Mouse (Mus musculus) gastrocnemius, adult 2 months (tissue): ENCODE results near the gene Ubc. TPM values are rescaled to one million over a fixed set of nuclear protein-coding genes. Genes with fewer than 3 reads are reported as not detected.
A peak's percentile ranks its signal among the peaks of the same experiment; 100 is the strongest.
"Not testable (repeated sequence)": the region's sequence is repeated elsewhere in the genome, so short reads cannot be mapped to it uniquely, and the experiment has no call there.

Experiments used
- DNase-seq: peaks from one replicate; pipeline ENCODE4 v3.0.0; 2022
- H3K27ac ChIP-seq: fragments of 200-600 bp; 2 replicates; pipeline ENCODE4 v1.8.1; 2022; ENCODE audit warnings: mild to moderate bottlenecking
- H3K4me3 ChIP-seq: fragments of 200-600 bp; 2 replicates; pipeline ENCODE4 v1.8.1; 2022; ENCODE audit warnings: mild to moderate bottlenecking, moderate library complexity
- CTCF ChIP-seq: fragments of 200-600 bp; IDR thresholded peaks from 2 replicates; pipeline ENCODE4 v1.8.1; 2022; ENCODE audit warnings: antibody characterized with exemption, mild to moderate bottlenecking, moderate library complexity
- intact Hi-C: fragments of 180-260 bp; cut with DNase I; formaldehyde crosslinking; loops from one replicate; pipeline ENCODE4 v1.15.1; 2025
- total RNA-seq, 2 experiments: library from RNA; stranded (reverse); gene quantifications; 2 replicates each; pipeline ENCODE4 v1.2.3; 2021

Ubc gene
- total RNA-seq, 2 experiments from 2014 or later: 1,479 to 2,293 TPM

DNA sequence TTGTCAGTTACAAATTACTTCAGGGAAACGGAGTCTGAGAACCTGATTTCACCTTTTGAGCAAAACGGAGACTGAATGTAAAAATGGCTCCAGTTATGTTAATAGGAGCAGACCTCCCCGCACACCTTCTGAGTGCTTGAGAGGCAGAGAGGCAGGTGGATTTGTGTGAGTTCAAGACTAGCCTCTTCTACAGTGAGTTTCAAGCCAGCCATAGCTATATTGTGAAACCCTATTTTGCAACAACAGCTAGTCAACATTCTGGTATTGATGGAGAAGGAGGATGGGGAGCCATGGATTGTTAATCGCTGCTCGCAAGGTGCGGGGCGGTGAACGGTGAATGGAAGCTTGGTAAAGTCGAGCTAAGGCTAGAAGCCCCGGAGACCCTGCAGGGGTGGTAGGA lies 12.5 kb upstream of the Ubc start:
- Histone ChIP-seq H3K27ac (no peak overlapping the region), H3K4me3 (no peak overlapping the region)
- DNase-seq: no peak
- TF ChIP-seq CTCF: no peak
- intact Hi-C loops: no loop called here

GRCm38 (mm10) chr5:125400903-125401302 lies 10.9 kb upstream of the Ubc start:
- Histone ChIP-seq H3K27ac (no peak overlapping the region), H3K4me3 (no peak overlapping the region)
- no peak for DNase-seq
- TF ChIP-seq CTCF: no peak
- intact Hi-C loops: no loop called here

DNA sequence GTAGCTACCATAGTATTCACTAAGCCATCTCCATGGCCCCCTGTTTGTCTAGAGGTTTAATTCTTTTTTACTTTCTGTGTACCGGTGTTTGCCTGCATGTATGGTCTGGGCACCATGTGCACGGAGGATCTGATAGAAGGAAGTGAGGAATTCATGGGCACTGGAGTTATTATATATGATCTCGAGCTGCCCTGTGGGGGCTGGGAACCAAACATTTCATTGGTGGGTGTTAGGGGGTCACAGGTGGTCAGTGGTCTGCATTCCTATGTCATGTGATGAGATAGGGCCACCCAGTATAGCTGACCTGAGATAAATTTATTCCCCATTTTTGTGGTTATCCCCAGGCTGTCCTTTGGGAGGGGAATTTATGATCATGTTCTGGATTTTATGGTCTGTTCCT lies 5.0 kb upstream of the Ubc start:
- no peak overlapping the region; the same call in 1 of the 2 replicates for H3K4me3 ChIP-seq
- no peak for TF ChIP-seq CTCF
- intact Hi-C loops: no loop called here
- H3K27ac ChIP-seq: peak overlapping the region; percentile 98
- no peak for DNase-seq

DNA sequence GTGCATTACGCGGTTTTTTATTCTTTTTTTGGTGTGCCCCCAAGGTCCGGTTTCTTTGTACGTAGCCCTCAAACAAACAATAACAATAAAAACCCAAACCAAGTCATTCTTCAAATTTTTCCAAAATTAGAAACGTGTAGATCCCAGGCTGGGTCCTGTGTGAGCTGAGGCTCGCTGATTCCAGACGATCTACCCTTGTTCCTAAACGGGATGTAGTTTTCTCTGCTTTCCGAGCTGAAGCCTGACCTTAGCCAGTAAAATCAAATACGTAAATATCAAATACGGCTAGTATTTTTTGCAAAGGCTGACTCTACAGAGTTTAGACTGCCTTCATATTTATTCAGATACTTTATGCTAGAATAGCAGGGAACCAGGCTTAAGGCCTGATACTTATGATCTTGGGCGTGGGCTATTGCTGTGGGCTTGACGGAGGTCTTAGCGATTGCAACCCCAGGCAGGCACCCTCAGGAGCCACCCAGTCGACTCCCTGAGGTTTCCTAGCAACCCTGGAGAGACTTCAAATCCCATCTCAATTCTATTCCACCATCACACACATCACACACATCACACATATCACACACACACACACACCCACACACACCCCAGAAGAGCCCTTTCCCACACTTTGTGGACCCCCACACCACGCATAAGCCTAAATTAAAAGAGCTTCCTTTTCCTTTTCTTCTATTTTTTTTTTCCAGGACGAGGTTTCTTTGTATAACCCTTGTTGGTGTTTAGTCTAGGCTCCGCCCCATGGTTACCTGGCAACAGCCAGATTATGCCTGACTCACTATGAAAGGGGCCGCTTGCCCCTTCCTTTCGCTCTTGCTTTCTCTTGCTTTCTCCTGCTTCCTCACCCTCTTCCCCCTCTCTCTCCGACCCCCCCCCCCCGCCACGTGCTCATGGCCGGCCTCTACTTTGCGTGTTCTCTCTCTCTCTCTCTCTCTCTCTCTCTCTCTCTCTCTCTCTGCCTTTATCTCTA lies 3.9 kb upstream of the Ubc start:
- DNase-seq: peak; percentile 82
- H3K4me3 ChIP-seq: peak overlapping the region; percentile 69
- intact Hi-C loops: no loop called here
- no peak for TF ChIP-seq CTCF
- peak overlapping the region; percentile 98 for H3K27ac ChIP-seq

- DNase-seq: peak; percentile 98
- TF ChIP-seq CTCF: no peak
- intact Hi-C loops: no loop called here
- H3K27ac ChIP-seq: peak overlapping the region; percentile 98
- H3K4me3 ChIP-seq: peak overlapping the region; percentile 69
These were observed 3.1 kb upstream of the Ubc start for GRCm38 (mm10) chr5:125392977-125393621.

GRCm38 (mm10) chr5:125392618-125392976 lies 2.6 kb upstream of the Ubc start:
- H3K4me3 ChIP-seq: peak overlapping the region; percentile 69
- intact Hi-C loops: no loop called here
- TF ChIP-seq CTCF: no peak

DNA sequence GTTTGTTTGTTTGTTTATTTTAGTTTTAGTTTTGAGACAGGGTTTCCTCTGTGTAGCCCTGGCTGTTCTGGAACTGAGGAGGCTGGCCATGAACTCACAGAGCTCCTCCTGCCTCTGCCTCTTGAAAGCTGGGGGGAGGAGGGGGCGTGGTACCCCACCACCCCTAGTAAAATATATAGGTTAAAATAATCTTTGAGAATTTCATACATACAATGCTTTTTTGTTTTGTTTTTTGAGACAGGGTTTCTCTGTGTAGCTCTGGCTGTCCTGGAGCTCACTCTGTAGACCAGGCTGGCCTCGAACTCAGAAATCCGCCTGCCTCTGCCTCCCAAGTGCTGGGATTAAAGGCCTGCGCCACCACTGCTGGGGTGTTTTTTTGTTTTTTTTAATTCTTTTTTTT lies 2.2 kb upstream of the Ubc start:
- DNase-seq, intact Hi-C loops: not testable (repeated sequence)
- Histone ChIP-seq H3K27ac (peak overlapping the region; percentile 98), H3K4me3 (peak overlapping the region; percentile 69)

More at GRCm38 (mm10) chr5:125392618-125392976, 2.6 kb upstream of the Ubc start:
- peak overlapping the region; percentile 98 for H3K27ac ChIP-seq
- peak; percentile 69 for DNase-seq

DNA sequence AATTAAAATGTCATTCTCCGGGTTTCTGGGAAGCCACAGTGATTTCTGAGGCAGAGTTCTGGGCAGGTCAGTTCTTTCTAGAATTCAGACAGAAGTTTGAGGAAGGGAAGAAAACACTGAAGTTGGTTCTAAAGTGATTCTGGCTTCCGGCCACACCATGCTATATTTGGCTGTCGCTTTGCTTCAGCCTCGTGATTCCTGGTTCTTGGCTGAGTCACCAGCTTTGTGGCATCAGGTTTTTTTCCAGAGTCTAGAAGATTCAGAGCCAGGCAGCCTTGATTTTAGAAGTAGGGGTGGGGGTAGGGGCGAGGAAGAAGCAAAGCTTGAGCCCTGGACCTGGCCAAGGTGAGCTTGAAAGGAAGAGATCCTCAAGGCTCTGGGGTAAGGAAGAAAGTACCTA lies 1.6 kb upstream of the Ubc start:
- Histone ChIP-seq H3K4me3 (peak overlapping the region; percentile 69), H3K27ac (peak overlapping the region; percentile 98)
- peak; percentile 84 for DNase-seq
- intact Hi-C loops: no loop called here
- no peak for TF ChIP-seq CTCF

DNA sequence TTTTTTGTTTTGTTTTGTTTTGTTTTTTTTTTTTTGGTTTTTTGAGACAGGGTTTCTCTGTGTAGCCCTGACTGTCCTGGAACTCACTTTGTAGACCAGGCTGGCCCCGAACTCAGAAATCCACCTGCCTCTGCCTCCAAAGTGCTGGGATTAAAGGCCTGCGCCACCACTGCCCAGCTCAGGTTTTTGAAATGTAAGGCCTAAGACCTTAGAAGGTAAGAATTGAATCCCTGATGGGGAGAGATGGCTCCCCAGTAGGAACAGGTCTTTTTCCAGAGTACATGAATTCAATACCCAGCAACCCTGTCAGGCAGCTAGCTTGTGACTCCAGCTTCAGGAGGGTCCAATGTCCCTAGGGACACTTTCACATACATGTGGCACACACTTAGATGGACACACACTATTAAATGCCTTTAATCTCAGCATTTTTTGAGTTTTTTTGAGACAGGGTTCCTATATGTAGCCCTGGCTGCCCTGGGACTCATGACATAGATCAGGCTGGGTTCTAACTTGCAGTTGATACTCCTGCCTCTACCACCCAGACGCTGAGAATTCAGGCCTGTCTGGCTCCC lies 990 bp upstream of the Ubc start:
- intact Hi-C loops: no loop called here
- Histone ChIP-seq H3K4me3 (peak overlapping the region; percentile 81), H3K27ac (peak overlapping the region; percentile 98)
- DNase-seq: no peak
- TF ChIP-seq CTCF: no peak

DNA sequence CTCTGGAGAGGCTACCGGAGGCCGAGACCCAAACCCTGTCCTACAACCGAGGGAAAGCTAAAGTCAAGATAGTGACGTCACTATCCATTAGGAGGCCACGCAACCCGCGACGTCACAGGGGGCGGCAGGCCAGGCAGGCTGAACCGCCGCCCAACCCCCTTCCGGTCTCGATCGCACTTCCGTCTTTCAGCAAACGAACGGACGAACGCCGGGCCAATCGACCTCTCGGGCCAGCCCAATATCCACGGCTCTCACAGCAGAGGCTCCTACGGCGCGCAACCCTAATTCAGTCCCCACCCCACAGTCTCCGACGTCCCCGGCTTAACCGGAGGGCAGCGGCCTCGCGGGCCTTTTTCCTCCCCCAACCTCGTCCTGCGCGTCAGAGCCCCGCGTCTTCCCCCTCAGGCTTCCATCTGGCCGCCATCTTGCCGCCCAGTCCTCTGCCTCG lies 847 bp downstream of the Ubc start, which contains the start of gene Gm10382:
Gene Gm10382 (plus strand): TSS at position 192 of the 448 bp plus-strand sequence.
- intact Hi-C loops: loop anchor here (2.0 kb wide), 1 partner anchor 16 kb away; no protein-coding TSS in a partner anchor
- peak; percentile 91 for DNase-seq
- TF ChIP-seq CTCF: no peak

GRCm38 (mm10) chr5:125388358-125389092 lies 1.5 kb downstream of the Ubc start:
- Histone ChIP-seq H3K4me3 (peak overlapping the region; percentile 81), H3K27ac (peak overlapping the region; percentile 98)
- peak; percentile 38 for DNase-seq
- intact Hi-C loops: loop anchor here (2.0 kb wide), 1 partner anchor 16 kb away; no protein-coding TSS in a partner anchor
- no peak for TF ChIP-seq CTCF

More for the DNA sequence above, 847 bp downstream of the Ubc start, which contains the start of gene Gm10382:
- Histone ChIP-seq H3K27ac (peak within 1 kb of the TSS; percentile 98), H3K4me3 (peak within 1 kb of the TSS; percentile 81)

- DNase-seq, H3K27ac ChIP-seq, intact Hi-C loops: not testable (repeated sequence)
- peak overlapping the region; percentile 51 for H3K4me3 ChIP-seq
These were observed 2.7 kb downstream of the Ubc start for GRCm38 (mm10) chr5:125387295-125387694.
